Mouse (Mus musculus) hindbrain, embryonic 12.5 days (tissue): ENCODE measurements around the gene Epn3. TPM values are rescaled to one million over a fixed set of nuclear protein-coding genes. Genes with fewer than 3 reads are reported as not detected.

Experiments
- ATAC-seq: fragments of 200-750 bp; cut with Nextera tagmentation; 2 replicates; pipeline ENCODE4 v1.8.0; 2017; ENCODE audit warnings: moderate TSS enrichment; ENCODE audit not compliant: low FRiP score
- H3K27ac ChIP-seq: fragments of 300-500 bp; sonication (generic); 2 replicates; pipeline ENCODE4 v1.5.1; 2016; ENCODE audit warnings: mild to moderate bottlenecking
- H3K27me3 ChIP-seq: fragments of 300-500 bp; sonication (generic); 2 replicates; pipeline ENCODE4 v1.6.1; 2016; ENCODE audit warnings: mild to moderate bottlenecking
- H3K36me3 ChIP-seq: fragments of 300-500 bp; sonication (generic); 2 replicates; pipeline ENCODE4 v1.6.1; 2016; ENCODE audit warnings: mild to moderate bottlenecking
- H3K4me1 ChIP-seq: fragments of 300-500 bp; sonication (generic); 2 replicates; pipeline ENCODE4 v1.6.1; 2016
- H3K4me2 ChIP-seq: fragments of 300-500 bp; sonication (generic); replicated peaks from 2 replicates; pipeline ENCODE4 v1.6.1; 2016; ENCODE audit warnings: mild to moderate bottlenecking
- H3K4me3 ChIP-seq: fragments of 300-500 bp; sonication (generic); 2 replicates; pipeline ENCODE4 v1.5.1; 2016; ENCODE audit warnings: mild to moderate bottlenecking
- H3K9ac ChIP-seq: fragments of 300-500 bp; sonication (generic); 2 replicates; pipeline ENCODE4 v1.6.1; 2016; ENCODE audit warnings: mild to moderate bottlenecking, moderate library complexity
- H3K9me3 ChIP-seq: fragments of 300-500 bp; sonication (generic); replicated peaks from 2 replicates; pipeline ENCODE4 v1.6.1; 2016; ENCODE audit warnings: mild to moderate bottlenecking
- WGBS: fragments of 180-500 bp; shearing (Covaris S2); methylation state at CpG from one replicate; pipeline ENCODE4 v1.1.7; 2016; 5-methylcytosine and 5-hydroxymethylcytosine counted together
- polyA plus RNA-seq: library from polyadenylated mRNA; unstranded; fragments of >200 nt; fragmentation: Nextera tagmentation; extraction: Ambion mirVana; gene quantifications from 2 replicates; pipeline ENCODE4 v1.2.1, GENCODE M21; 2016

Epn3 gene
- polyA plus RNA-seq, 1 experiment from 2014 or later = 2.5 TPM

DNA sequence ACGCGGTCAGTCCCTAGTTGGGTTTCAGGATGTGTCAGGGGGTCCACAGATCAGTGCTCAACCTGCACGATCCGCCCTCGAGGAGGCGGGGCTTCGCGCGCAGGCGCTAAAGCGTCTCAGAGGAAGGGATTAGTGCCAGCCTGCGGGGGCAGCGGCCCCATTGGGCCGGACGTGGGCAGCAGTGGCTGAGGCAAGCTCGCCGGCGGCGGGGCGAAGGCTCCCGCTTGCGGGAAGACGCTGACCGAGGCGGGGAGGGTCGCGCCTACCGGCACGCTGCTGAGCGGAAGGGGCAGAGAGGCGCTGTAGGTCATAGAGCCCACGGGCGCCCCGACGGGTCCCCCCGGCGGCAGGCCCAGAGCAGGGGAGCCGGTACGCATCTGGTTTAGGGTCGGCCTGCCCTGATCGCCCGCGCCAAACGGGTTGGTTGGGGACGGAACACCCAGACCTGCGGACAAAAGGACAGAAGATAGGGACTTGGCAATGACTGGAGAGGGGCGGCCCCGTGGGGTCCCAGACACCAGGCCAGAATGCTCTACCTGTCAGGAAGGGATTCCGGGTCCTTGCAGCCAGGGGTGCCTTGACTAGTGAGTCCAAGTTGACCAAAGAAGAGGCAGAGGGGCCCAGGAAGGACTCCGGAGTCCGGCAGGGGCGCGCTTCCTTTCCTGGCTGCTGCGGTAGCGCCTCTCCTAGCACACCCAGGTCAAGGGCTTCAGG lies 8.6 kb downstream of the Epn3 start:
- Histone ChIP-seq H3K27me3 (peaks cover 62% of the 10 kb centered on the region), H3K27ac (no peak overlapping the region), H3K36me3 (no peaks in the 10 kb centered on the region), H3K4me2 (peak overlapping the region; percentile 81), H3K4me1 (peaks cover 11% of the 10 kb centered on the region), H3K9ac (peak overlapping the region; percentile 78), H3K9me3 (no peaks in the 10 kb centered on the region), H3K4me3 (peak overlapping the region; percentile 52)
- peak; percentile 46; the same call in 1 of the 2 replicates for ATAC-seq
- WGBS = 6% methylated on average over 54 of the region's 55 CpGs

DNA sequence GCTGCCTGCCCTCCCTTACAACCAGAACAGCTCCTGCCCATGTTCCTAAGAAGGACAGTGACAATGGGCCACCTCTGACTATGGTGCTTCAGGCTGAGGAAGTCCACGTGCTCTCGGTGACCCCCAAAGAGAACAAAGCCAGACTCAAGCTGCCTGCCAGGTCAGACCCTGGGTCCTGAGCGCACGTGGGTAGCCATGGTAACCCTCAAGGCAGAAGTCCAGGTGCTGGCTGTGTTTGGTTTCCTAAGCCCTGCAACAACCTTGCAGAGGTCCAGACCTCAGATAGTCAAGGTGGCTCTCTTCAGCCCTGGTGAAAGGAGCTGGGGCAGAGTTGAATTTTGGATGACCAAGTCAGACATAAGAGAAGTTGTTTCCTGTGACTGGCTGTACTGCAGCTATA lies 10.0 kb downstream of the Epn3 start:
- H3K9ac ChIP-seq = no peak overlapping the region
- 35% methylated on average over 4 of the region's 4 CpGs for WGBS
- no peaks in the 10 kb centered on the region for H3K36me3 ChIP-seq
- H3K4me1 ChIP-seq = peaks cover 14% of the 10 kb centered on the region
- peaks cover 73% of the 10 kb centered on the region for H3K27me3 ChIP-seq
- H3K4me2 ChIP-seq = no peak overlapping the region
- H3K4me3 ChIP-seq = no peak overlapping the region
- no peaks in the 10 kb centered on the region for H3K9me3 ChIP-seq
- no peak for ATAC-seq
- no peak overlapping the region for H3K27ac ChIP-seq

DNA sequence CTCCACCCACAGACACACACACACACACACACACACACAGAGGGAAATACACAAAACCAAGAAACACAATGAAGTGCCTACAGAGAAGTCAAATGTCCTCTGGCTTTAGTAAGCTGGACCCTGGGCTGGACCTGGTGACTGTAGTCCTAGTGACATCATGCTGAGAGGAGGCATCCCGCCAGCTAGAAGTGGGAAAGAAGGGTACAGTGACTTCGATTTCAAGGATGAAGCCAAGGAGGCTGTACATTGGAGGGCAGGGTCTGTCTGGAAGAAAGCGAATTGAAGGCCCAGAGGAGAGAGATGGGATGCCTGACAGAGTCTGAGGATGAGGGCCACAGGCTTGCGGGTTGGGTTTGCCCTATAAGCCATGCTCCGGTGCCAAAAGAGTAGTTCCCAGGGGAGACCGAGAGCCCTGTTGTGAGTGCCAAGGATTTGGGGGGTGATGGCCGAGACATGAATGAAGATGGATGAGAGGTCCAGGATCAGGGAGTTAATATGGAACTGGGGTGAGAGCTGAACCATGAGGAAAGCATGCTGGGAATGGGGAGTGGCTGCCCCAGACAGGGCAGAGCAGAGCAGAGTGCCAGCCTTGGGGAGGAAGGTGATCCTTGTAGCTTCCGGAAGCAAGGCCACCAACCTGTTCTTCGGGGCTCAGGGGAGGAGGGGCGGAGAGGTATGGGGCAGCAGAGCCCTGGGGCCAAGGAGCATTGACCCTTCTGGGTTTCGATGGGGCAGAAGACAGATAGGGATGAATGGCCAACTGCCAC lies 10.8 kb downstream of the Epn3 start:
- Histone ChIP-seq H3K4me1 (peaks cover 14% of the 10 kb centered on the region), H3K27ac (no peak overlapping the region), H3K9ac (no peak overlapping the region), H3K36me3 (no peaks in the 10 kb centered on the region), H3K9me3 (no peaks in the 10 kb centered on the region), H3K4me3 (no peak overlapping the region), H3K4me2 (no peak overlapping the region), H3K27me3 (peaks cover 70% of the 10 kb centered on the region)
- 88% methylated on average over 11 of the region's 11 CpGs for WGBS
- no peak for ATAC-seq

DNA sequence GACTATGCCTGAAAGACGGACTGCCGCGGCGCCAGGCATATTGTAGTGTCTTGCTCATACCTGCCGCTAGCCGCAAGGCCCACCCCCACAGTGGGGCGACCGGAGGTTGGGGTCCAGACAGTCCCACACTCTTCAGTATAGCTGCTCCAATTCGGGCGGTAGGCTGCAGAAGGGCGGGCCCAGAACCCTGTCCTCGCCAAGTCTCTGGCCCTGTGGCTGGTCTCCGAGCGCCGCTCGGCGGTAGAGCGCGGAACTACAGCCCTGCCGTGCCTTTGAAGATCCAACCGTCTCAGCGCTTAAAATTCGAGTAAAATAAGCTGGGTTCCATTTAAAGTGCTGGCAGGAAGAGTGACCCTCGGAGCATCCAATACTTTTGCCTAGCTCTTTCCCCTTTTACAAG lies 13.8 kb downstream of the Epn3 start, which contains the start of gene Spata20:
Gene Spata20, minus strand, starts transcription at position 179 of the 400 bp plus-strand sequence.
- Histone ChIP-seq H3K9ac (no peak within 1 kb of the TSS), H3K27me3 (peaks cover 46% of the 10 kb centered on the region), H3K4me2 (peak within 1 kb of the TSS; percentile 30), H3K4me1 (peaks cover 5% of the 10 kb centered on the region), H3K27ac (no peak within 1 kb of the TSS), H3K4me3 (peak within 1 kb of the TSS; percentile 17), H3K9me3 (no peaks in the 10 kb centered on the region), H3K36me3 (no peaks in the 10 kb centered on the region)
- ATAC-seq = peak; percentile 75
- WGBS = 5% methylated on average over 24 of the region's 24 CpGs

DNA sequence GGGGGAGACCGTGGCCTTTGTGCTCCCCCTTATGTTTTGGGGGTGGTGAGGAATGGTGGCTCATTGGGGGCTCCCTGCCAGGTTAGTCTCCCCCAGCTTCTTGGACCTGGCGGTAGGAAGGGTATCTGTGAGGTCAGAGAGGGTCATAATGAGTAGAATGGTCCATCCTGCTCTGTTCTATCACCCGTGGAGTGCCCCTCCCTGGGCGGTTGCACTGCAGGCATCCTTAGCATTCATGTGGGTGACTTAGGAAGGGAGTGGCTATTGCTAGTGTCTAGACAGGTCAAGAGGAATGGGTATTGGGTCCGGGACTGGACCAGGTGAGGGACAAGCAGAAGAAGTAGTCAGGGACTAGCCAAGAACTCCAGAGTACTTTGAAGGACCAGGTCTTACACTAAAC lies 14.6 kb downstream of the Epn3 start:
- Histone ChIP-seq H3K4me3 (no peak overlapping the region), H3K9me3 (no peaks in the 10 kb centered on the region), H3K27me3 (peaks cover 40% of the 10 kb centered on the region), H3K36me3 (no peaks in the 10 kb centered on the region), H3K4me2 (no peak overlapping the region), H3K9ac (no peak overlapping the region), H3K4me1 (peaks cover 3% of the 10 kb centered on the region; the same call in 1 of the 2 replicates), H3K27ac (no peak overlapping the region)
- 0 out of 2 replicates have a peak, but pooled peaks have one; percentile 6 for ATAC-seq
- 80% methylated on average over 5 of the region's 5 CpGs for WGBS

DNA sequence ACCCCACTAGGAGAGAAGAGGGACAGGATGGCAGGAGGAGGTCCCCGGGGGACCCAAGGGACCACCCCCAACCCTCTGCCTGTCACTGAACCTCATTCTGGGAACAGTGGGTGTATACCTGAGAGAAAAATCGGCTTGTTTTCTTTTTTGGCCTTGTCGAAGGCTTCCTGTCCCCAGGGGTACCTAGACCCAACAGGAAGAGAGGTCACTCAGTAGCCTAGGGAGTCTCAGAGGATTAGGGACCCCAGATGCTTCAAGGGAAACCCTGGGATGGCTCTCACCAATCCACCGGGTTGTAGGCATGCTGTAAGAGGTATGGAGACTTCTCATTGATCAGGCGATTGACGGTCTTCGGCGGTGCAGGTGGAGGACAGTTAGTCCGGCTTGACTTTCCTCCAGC lies 15.1 kb downstream of the Epn3 start:
- 89% methylated on average over 9 of the region's 9 CpGs for WGBS
- Histone ChIP-seq H3K4me1 (peaks cover 3% of the 10 kb centered on the region; the same call in 1 of the 2 replicates), H3K4me3 (no peak overlapping the region), H3K9me3 (no peaks in the 10 kb centered on the region), H3K27me3 (peaks cover 38% of the 10 kb centered on the region), H3K27ac (no peak overlapping the region), H3K9ac (no peak overlapping the region), H3K36me3 (no peaks in the 10 kb centered on the region), H3K4me2 (no peak overlapping the region)
- no peak for ATAC-seq

DNA sequence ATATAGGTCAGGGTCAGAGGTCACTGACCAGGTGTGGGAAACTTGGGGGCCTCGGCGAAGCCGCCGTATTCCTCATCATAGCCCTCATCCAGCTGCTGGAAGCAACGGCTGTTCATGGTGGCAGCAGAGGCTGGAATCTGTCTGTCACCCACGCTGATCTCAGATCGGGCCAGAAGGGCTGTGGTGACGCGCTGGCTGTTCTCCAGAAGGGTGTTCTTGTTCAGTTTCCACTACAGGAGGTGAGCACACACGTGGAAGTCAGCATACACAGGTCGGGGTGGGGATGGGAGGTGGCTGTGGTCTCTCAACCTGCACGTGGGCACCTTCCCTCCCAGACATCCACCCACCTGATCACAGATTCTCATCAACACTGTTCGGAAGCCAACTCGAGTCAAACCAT lies 15.9 kb downstream of the Epn3 start:
- no peak for ATAC-seq
- no peak overlapping the region for H3K4me3 ChIP-seq
- 73% methylated on average over 14 of the region's 14 CpGs for WGBS

DNA sequence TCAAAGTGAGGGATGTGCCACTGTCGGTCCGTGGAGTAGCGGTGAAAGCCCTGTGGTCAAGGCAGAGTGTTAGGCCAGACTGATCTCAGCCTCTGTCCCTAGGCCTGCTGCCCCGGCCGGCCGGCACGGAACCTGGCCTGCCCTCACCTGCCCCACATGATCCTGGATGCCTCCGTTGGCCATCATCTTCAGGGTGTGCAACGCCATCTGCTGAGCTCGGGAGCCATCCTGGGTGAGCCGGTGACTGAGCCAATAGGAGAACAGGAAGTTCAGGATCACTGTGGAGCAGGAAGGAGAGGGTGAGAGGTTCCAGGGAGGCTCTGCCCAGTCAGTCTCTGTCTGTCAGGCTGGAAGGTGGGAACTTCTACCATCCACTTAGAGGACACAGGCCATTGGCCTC lies 16.3 kb downstream of the Epn3 start:
- Histone ChIP-seq H3K36me3 (no peaks in the 10 kb centered on the region), H3K4me3 (no peak overlapping the region), H3K27ac (no peak overlapping the region), H3K9me3 (no peaks in the 10 kb centered on the region), H3K9ac (no peak overlapping the region), H3K4me1 (peaks cover 3% of the 10 kb centered on the region; the same call in 1 of the 2 replicates), H3K27me3 (peaks cover 35% of the 10 kb centered on the region), H3K4me2 (no peak overlapping the region)
- no peak for ATAC-seq
- 69% methylated on average over 11 of the region's 11 CpGs for WGBS

More for the DNA sequence above, 15.9 kb downstream of the Epn3 start:
- Histone ChIP-seq H3K27me3 (peaks cover 33% of the 10 kb centered on the region), H3K27ac (no peak overlapping the region), H3K4me2 (no peak overlapping the region), H3K9me3 (no peaks in the 10 kb centered on the region), H3K36me3 (no peaks in the 10 kb centered on the region), H3K9ac (no peak overlapping the region), H3K4me1 (peaks cover 3% of the 10 kb centered on the region; the same call in 1 of the 2 replicates)

DNA sequence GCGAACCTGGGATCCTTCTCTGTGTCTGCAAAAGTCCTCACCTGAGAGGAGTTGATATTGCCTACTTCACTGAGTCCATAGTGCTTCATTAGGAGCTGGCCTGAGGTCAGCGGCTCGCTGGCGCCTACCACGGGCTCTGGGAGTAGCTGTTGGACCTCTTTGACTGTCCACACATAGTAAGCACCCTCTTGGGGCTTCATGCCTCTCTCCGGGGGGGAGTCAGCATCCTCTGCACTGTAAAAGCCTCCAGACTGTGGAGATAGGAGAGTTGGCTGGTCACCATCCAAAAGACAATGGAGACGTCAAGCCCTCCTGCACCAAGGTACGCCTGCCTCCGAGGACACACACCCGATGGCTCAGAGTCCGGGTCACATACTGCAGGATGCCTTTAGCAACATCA lies 17.0 kb downstream of the Epn3 start:
- peaks cover 35% of the 10 kb centered on the region for H3K27me3 ChIP-seq
- 95% methylated on average over 11 of the region's 11 CpGs for WGBS

DNA sequence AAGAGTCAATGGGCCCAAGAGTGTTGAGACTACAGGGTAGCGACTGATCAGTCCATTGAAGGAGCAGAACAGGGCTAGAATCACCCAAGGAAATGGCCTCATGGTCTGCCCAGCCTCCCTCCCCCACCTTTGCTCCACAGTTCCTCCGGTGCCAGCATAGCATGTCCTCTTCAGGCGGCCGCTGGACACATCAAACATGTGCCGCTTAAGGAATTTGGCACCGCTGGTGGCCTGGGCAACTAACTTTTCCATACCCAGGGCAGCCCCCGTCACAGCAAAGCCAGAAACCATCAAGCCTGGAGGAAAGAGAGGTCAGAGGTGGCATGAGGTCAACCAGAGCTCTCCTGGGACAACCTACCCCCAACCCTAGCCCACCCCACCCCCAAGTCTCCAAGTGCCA lies 17.8 kb downstream of the Epn3 start:
- H3K27me3 ChIP-seq = peaks cover 36% of the 10 kb centered on the region

More for the DNA sequence above, 17.0 kb downstream of the Epn3 start:
- Histone ChIP-seq H3K9me3 (no peaks in the 10 kb centered on the region), H3K9ac (no peak overlapping the region), H3K36me3 (no peaks in the 10 kb centered on the region), H3K4me3 (no peak overlapping the region), H3K27ac (no peak overlapping the region), H3K4me1 (peaks cover 3% of the 10 kb centered on the region; the same call in 1 of the 2 replicates), H3K4me2 (no peak overlapping the region)
- no peak for ATAC-seq

DNA sequence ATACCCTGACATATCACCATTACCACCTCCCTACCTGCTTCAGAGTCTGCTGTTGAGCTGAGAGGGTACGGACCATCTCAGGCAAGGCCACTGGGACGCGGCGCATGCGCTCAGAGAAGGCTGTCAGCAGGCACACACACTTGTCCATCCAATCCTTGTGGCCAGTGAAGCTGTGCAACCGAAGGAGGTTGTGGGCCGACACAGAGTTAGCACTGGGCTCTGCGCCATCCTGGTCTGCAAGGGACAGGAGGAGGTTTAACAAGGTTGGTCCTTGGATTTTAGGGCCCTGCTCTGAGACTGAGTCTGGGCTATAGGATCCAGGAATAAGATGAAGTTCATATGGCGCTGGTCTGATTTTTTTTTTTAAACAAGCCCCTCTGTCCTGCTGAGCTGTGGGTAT lies 19.4 kb downstream of the Epn3 start:
- H3K4me3 ChIP-seq = no peak overlapping the region
- H3K9me3 ChIP-seq = no peaks in the 10 kb centered on the region
- 84% methylated on average over 9 of the region's 9 CpGs for WGBS
- peaks cover 8% of the 10 kb centered on the region for H3K4me1 ChIP-seq
- no peak overlapping the region for H3K27ac ChIP-seq
- H3K9ac ChIP-seq = no peak overlapping the region
- peaks cover 35% of the 10 kb centered on the region for H3K27me3 ChIP-seq
- no peaks in the 10 kb centered on the region for H3K36me3 ChIP-seq
- no peak for ATAC-seq
- H3K4me2 ChIP-seq = no peak overlapping the region

More for the DNA sequence above, 17.8 kb downstream of the Epn3 start:
- H3K9me3 ChIP-seq = no peaks in the 10 kb centered on the region
- H3K27ac ChIP-seq = no peak overlapping the region
- ATAC-seq = no peak
- H3K4me2 ChIP-seq = no peak overlapping the region
- H3K4me1 ChIP-seq = peaks cover 3% of the 10 kb centered on the region; the same call in 1 of the 2 replicates
- H3K4me3 ChIP-seq = no peak overlapping the region
- no peaks in the 10 kb centered on the region for H3K36me3 ChIP-seq
- no peak overlapping the region for H3K9ac ChIP-seq
- WGBS = 89% methylated on average over 7 of the region's 7 CpGs

DNA sequence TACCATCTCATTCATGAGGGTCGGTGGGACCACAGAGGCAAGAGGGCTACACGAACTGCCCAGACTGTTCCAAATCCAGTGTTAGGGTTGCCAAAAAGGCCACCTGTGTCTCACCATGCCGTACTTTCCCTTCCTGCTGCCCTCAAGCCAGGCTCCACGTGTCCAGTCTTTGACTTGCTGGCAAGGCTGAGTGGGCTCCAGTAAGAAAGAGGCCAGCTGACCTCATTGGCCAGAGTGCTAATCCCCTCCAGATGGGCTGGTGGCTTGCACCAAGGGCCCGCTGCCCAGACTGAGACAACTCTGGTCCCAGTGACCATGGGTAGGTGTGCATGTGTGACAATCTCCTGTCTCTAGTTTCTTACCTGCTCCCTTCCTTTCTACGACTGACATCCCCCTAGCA lies 22.1 kb downstream of the Epn3 start:
- H3K9me3 ChIP-seq = no peaks in the 10 kb centered on the region
- ATAC-seq = no peak
- H3K4me3 ChIP-seq = no peak overlapping the region
- peaks cover 46% of the 10 kb centered on the region for H3K27me3 ChIP-seq
- no peak overlapping the region for H3K4me2 ChIP-seq
- peaks cover 28% of the 10 kb centered on the region for H3K4me1 ChIP-seq
- H3K27ac ChIP-seq = no peak overlapping the region
- WGBS = 78% methylated on average over 6 of the region's 6 CpGs
- no peak overlapping the region for H3K9ac ChIP-seq
- no peaks in the 10 kb centered on the region for H3K36me3 ChIP-seq
